Mouse (Mus musculus) hindbrain, embryonic 16.5 days (tissue): ENCODE results near the gene Upk3bl. TPM values are rescaled to one million over a fixed set of nuclear protein-coding genes. Genes with fewer than 3 reads are reported as not detected.
A peak's percentile ranks its signal among the peaks of the same experiment; 100 is the strongest.

ENCODE experiments used
- ATAC-seq: fragments of 200-750 bp; cut with Nextera tagmentation; 2 replicates; pipeline ENCODE4 v1.8.0; 2017; ENCODE audit warnings: moderate TSS enrichment, moderate library complexity
- H3K27ac ChIP-seq: fragments of 300-500 bp; sonication (generic); 2 replicates; pipeline ENCODE4 v1.5.1; 2014; ENCODE audit warnings: low read depth, mild to moderate bottlenecking, control low read depth, low read length, moderate library complexity
- H3K27me3 ChIP-seq: fragments of 300-500 bp; sonication (generic); replicated peaks from 2 replicates; pipeline ENCODE4 v1.6.1; 2014; ENCODE audit warnings: low read length; ENCODE audit not compliant: control insufficient read depth, insufficient read depth
- H3K36me3 ChIP-seq: fragments of 300-500 bp; sonication (generic); 2 replicates; pipeline ENCODE4 v1.6.1; 2014; ENCODE audit warnings: mild to moderate bottlenecking, low read length, moderate library complexity, mixed read lengths; ENCODE audit not compliant: control insufficient read depth, insufficient read depth
- H3K4me1 ChIP-seq: fragments of 300-500 bp; sonication (generic); 2 replicates; pipeline ENCODE4 v1.6.1; 2014; ENCODE audit warnings: low read depth, low read length; ENCODE audit not compliant: control insufficient read depth, insufficient read depth
- H3K4me2 ChIP-seq: fragments of 300-500 bp; sonication (generic); 2 replicates; pipeline ENCODE4 v1.6.1; 2014; ENCODE audit warnings: mild to moderate bottlenecking, low read length, control low read depth, moderate library complexity
- H3K4me3 ChIP-seq: fragments of 300-500 bp; sonication (generic); 2 replicates; pipeline ENCODE4 v1.5.1; 2014; ENCODE audit warnings: mild to moderate bottlenecking, low read length, control low read depth, moderate library complexity
- H3K9ac ChIP-seq: fragments of 300-500 bp; sonication (generic); 2 replicates; pipeline ENCODE4 v1.6.1; 2014; ENCODE audit warnings: low read depth, mild to moderate bottlenecking, control low read depth, low read length, moderate library complexity
- H3K9me3 ChIP-seq: fragments of 300-500 bp; sonication (generic); 2 replicates; pipeline ENCODE4 v1.6.1; 2014; ENCODE audit warnings: mild to moderate bottlenecking, low read length, moderate library complexity; ENCODE audit not compliant: control insufficient read depth
- WGBS: fragments of 180-500 bp; shearing (Covaris S2); extraction: QIAGEN DNeasy Blood & Tissue Kit; methylation state at CpG from one replicate; pipeline ENCODE4 v1.1.7; 2014; 5-methylcytosine and 5-hydroxymethylcytosine counted together
- polyA plus RNA-seq: library from polyadenylated mRNA; unstranded; fragments of >200 nt; fragmentation: Nextera tagmentation; extraction: Ambion mirVana; gene quantifications from 2 replicates; pipeline ENCODE4 v1.2.1, GENCODE M21; 2015

Gene Upk3bl
- polyA plus RNA-seq, 1 experiment from 2014 or later, result not detected

DNA sequence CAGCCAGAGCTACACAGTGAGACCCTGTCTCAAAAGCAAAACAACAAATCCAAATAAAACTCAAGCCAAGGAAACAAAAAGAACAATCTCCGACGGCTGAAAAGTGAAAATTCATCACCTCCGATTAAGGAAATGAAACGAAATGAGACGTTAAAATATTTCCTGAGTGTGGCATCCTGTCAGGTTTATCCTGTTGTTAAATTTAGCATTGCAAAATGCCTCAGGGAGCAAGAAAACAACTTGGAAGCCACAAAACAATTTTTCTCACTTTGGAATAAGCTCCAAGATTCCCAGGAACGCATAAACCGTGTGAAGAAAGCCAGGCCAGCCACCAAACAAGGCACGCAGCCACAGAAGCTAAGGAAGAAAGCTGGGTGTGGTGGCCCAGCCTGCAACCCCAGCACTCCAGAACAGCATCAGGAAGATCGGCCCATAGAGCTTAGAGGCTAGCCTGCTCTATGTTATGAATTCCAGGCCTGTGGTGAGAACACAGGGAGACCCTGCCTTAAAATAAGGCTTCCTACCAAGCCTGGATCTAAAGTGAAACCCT lies 22.8 kb downstream of the Upk3bl start:
- no peaks in the 10 kb centered on the region for H3K4me1 ChIP-seq
- no peak for ATAC-seq
- H3K9me3 ChIP-seq, result no peaks in the 10 kb centered on the region
- no peaks in the 10 kb centered on the region; the same call in 1 of the 2 replicates for H3K27me3 ChIP-seq
- H3K27ac ChIP-seq, result no peak overlapping the region
- no peak overlapping the region for H3K4me2 ChIP-seq
- H3K4me3 ChIP-seq, result no peak overlapping the region
- WGBS, result 83% methylated on average over 9 of the region's 9 CpGs
- H3K9ac ChIP-seq, result no peak overlapping the region
- no peaks in the 10 kb centered on the region for H3K36me3 ChIP-seq

DNA sequence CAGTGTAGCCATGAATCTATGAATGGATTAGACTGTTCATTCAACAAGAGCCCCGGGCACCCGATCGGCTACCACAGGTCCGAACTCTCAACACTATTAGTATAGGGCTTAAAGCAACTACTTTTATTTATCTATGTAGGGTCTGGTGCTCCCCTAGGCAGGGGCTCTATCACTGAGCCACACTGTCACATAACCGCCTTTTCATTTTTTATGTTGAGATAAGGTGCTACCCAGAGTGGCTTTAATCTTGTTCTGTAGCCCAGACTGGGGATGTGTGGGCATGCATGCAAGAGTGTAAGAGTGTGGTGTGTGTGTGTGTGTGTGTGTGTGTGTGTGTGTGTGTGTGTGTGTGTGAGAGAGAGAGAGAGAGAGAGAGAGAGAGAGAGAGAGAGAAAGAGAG lies 23.8 kb downstream of the Upk3bl start:
- no peak overlapping the region for H3K4me3 ChIP-seq
- H3K4me2 ChIP-seq, result no peak overlapping the region
- H3K9me3 ChIP-seq, result no peaks in the 10 kb centered on the region
- no peak overlapping the region for H3K9ac ChIP-seq
- no peak overlapping the region for H3K27ac ChIP-seq
- H3K36me3 ChIP-seq, result no peaks in the 10 kb centered on the region
- H3K27me3 ChIP-seq, result no peaks in the 10 kb centered on the region; the same call in 1 of the 2 replicates
- H3K4me1 ChIP-seq, result no peaks in the 10 kb centered on the region
- no peak for ATAC-seq
- 95% methylated on average over 5 of the region's 5 CpGs for WGBS

DNA sequence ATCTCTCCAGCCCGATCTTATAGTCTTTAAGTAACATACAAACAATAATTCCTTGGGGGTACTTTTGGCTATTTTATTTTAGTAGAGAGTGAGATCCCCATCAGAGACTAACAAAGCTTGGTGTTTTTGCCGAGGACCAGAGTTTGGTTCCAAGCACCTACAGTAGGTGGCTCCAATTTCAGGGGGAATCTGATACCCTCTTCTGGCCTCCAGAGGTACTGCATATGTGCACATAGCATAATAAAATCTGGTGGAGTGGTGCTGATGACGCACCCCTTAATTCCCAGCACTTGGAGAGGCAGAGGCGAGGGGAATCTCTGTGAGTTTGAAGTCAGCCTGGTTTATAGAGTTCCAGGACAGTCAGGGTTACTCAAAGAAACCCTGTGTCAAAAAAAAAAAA lies 28.1 kb downstream of the Upk3bl start:
- Histone ChIP-seq H3K9ac (no peak overlapping the region), H3K4me1 (peaks cover 16% of the 10 kb centered on the region), H3K27ac (no peak overlapping the region), H3K27me3 (no peaks in the 10 kb centered on the region), H3K4me2 (no peak overlapping the region), H3K9me3 (no peaks in the 10 kb centered on the region), H3K4me3 (no peak overlapping the region), H3K36me3 (no peaks in the 10 kb centered on the region)
- WGBS, result 83% methylated on average over 4 of the region's 4 CpGs
- ATAC-seq, result no peak

DNA sequence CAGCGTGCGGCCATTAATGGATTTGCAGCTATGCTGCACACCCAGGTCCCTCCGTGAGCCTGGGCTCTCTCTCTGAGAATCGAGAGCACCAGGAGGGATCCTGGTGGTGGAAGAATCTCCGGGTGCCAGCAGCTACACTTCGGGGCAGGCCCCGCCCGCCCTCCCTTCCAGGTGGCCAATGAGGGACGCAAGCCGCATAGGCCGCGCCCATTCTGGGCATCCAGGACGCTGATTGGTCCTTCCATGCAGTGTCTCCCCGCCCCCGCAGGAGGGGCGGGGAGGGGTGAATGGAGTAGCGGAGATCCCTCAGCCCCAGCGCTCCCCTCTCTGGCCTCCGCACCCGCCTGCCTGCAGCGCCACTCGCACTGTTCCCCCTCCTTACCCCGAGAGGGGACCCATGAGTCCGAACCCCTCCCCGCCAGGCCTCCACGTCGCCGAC lies 29.4 kb downstream of the Upk3bl start, which contains the start of gene Rasa4:
Gene Rasa4 (plus strand): TSS at position 248 of the 439 bp plus-strand sequence.
- peaks cover 16% of the 10 kb centered on the region for H3K4me1 ChIP-seq
- H3K4me3 ChIP-seq, result peak within 1 kb of the TSS; percentile 74
- peak within 1 kb of the TSS; percentile 93 for H3K4me2 ChIP-seq
- 0% methylated on average over 24 of the region's 28 CpGs for WGBS
- H3K36me3 ChIP-seq, result no peaks in the 10 kb centered on the region
- H3K27me3 ChIP-seq, result no peaks in the 10 kb centered on the region
- H3K9ac ChIP-seq, result peak within 1 kb of the TSS; percentile 77
- H3K9me3 ChIP-seq, result no peaks in the 10 kb centered on the region
- H3K27ac ChIP-seq, result peak within 1 kb of the TSS; percentile 56; the same call in 1 of the 2 replicates
- peak; percentile 97 for ATAC-seq

DNA sequence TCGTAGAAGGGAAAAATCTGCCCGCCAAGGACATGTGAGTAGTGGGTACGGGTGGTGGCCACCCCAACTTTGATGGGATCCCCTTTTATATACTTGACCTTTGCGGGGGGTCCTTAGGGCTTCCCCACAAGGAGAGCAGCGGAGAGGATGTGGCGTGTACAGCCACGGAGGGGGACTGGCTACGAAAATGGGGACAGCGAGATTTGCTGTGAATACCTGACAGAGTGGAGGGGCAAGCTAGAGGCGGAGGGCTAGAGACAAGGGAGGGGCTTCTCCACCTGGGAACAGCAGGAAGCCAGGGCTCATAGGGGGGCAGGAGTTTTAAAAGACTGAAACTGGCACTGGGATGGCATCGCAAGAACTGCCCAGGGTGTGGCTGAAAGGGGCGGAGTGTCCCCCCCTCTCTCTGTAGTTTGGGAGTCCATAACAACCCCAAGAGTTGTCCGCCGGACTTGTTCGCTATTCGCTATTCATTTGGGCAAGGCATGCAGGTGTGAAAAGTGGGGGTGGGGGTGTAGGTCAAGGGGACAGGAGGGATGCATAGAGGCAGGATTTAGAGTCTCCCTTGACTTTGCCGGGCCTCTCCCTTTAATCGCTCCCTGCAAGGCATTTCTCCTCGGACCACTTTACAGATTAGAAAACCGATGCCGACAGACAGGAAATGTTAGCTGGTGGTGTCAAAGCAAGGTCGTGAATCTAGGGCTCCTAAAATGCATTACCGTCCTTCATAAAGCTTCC lies 30.0 kb downstream of the Upk3bl start:
- Histone ChIP-seq H3K9ac (peak overlapping the region; percentile 77), H3K36me3 (no peaks in the 10 kb centered on the region), H3K4me3 (peak overlapping the region; percentile 74), H3K27me3 (no peaks in the 10 kb centered on the region), H3K4me2 (peak overlapping the region; percentile 93), H3K27ac (peak overlapping the region; percentile 56; the same call in 1 of the 2 replicates), H3K4me1 (peaks cover 16% of the 10 kb centered on the region), H3K9me3 (no peaks in the 10 kb centered on the region)
- peak; percentile 48 for ATAC-seq
- 2% methylated on average over 23 of the region's 23 CpGs for WGBS

DNA sequence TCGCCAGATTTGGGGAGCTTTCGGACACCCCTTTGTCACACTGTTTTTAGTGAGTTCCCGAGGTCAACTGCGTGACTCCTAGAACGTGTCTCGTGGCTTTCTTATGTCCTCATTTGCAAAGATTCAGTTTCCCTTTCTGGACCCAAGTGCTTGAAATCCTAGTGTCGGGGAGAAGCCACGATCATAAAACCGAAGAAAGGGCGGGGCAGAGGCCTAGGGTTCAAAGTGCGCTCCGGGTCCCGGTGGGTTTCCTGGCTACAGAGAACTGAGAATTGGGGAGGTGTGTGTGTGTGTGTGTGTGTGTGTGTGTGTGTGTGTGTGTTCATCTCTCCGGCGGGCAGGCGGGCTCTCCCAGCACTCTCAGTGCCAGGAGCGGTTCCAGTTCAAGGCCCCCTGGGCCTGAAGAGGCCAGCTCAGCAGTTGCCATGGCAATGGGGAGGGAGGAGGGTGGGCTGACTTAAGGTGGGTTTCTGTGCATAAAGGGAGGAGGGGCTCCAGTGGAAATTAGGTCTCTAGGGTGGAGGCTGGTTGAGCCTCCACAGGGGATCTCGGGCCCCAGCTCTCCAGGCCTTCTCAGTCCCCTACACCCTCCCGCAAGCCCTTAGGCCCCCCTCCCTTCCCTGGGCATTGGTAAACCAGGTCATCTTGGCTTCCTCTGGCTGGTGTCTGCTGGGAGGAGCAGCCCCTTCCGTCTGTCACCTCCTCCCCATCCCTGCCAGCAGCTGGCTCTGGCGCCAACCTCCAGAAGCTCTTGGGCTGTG lies 30.8 kb downstream of the Upk3bl start:
- H3K36me3 ChIP-seq, result no peaks in the 10 kb centered on the region
- ATAC-seq, result peak; percentile 27; the same call in 1 of the 2 replicates
- H3K9me3 ChIP-seq, result no peaks in the 10 kb centered on the region
- peak overlapping the region; percentile 44; the same call in 1 of the 2 replicates for H3K27ac ChIP-seq
- H3K4me3 ChIP-seq, result peak overlapping the region; percentile 74
- H3K9ac ChIP-seq, result peak overlapping the region; percentile 77
- WGBS, result 5% methylated on average over 21 of the region's 21 CpGs
- peaks cover 16% of the 10 kb centered on the region for H3K4me1 ChIP-seq
- no peaks in the 10 kb centered on the region for H3K27me3 ChIP-seq
- H3K4me2 ChIP-seq, result peak overlapping the region; percentile 93

DNA sequence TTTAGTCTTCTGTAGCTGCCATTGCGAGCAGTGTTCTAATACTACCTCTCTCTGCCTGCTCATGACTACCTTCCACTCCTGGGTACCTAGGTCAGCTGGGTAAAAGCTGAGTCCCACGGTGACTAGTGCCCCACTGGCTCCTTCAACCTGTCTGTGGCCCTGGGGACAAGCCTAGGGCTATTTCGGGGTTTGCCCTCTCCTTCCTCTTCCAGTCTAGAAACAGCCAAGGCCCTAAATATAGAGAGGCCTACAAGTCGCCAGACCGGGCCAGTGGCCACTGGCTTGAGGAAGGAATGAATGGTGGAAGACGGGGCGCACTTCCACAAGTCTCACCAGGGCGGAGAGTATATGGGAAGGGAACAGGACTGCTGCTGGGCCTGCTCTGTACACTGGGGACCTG lies 32.0 kb downstream of the Upk3bl start:
- Histone ChIP-seq H3K27me3 (no peaks in the 10 kb centered on the region), H3K27ac (no peak overlapping the region), H3K9ac (no peak overlapping the region), H3K4me2 (no peak overlapping the region), H3K9me3 (no peaks in the 10 kb centered on the region), H3K4me3 (no peak overlapping the region), H3K4me1 (peaks cover 16% of the 10 kb centered on the region), H3K36me3 (no peaks in the 10 kb centered on the region)
- 88% methylated on average over 8 of the region's 8 CpGs for WGBS
- no peak for ATAC-seq

DNA sequence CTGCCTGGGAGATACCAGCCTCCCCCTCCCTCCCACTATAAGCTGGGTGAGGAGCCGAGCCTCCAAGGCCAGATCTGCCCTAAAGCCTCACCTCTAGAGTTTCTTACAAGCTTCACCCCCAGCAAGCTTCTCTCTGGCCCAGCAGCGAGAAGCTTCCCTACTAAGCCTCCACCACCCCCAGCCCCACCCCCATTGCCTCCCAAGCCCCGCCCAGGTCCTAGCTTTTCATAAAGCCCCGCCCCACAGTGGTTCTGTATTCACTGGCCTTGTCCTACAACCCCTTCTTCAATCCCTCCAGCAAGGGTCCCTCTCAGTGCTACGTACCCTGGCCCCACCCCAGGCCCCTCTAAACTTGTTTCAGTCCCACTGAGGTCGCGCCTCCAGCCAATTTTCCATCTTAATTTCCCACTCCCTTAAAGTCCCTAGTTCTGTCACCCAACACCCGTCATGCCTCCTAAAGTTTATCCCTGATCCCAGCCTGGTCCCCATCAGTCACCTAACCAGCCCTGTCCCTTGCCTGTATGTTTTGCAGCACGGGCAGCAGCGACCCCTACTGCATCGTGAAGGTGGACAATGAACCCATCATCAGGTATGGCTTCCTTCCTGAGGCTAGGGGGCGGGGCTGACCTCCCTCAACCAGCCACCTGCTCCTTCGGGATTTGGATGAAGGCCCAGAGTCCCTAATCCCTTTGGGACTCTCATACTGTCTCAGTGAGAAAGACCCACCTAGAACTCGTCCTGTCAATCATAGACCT lies 34.7 kb downstream of the Upk3bl start:
- Histone ChIP-seq H3K27ac (no peak overlapping the region), H3K4me3 (no peak overlapping the region), H3K9ac (no peak overlapping the region), H3K4me1 (peaks cover 14% of the 10 kb centered on the region), H3K4me2 (no peak overlapping the region), H3K27me3 (no peaks in the 10 kb centered on the region), H3K9me3 (no peaks in the 10 kb centered on the region), H3K36me3 (no peaks in the 10 kb centered on the region)
- WGBS, result 17% methylated on average over 14 of the region's 14 CpGs
- no peak for ATAC-seq
